Mouse (Mus musculus) 3134 (cell line): ENCODE results near the gene Pmfbp1.
"Not testable (repeated sequence)": the region's sequence is repeated elsewhere in the genome, so short reads cannot be mapped to it uniquely, and the experiment has no call there.

Source experiments
- DNase-seq: peaks from one replicate; pipeline ENCODE4 v3.0.0-alpha.2; 2011; ENCODE audit warnings: low spot score; ENCODE audit not compliant: insufficient read length; ENCODE audit errors: extremely low read depth

The Pmfbp1 gene

DNA sequence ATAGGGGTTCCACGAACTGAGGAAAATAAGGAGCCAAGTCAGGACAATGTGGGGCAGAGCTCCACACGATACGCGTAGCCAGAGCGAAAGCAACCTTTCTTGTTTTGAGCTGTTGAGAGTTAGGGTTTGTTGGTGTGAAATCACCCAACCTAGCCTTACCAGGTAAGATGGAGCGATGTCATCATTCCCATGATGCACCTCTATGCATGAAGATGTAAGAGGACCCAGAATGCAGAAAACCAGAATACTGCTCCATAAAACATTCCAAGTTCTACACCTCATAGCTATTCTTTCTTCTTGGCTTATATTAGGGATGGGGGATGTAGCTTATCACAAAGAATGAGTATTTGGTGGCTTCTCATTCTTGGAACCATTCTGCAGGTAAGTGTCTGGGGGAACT is at the start of gene Pmfbp1:
TSS of gene Pmfbp1 (plus strand) at position 301 of the 400 bp plus-strand sequence.
- no peak for DNase-seq

DNA sequence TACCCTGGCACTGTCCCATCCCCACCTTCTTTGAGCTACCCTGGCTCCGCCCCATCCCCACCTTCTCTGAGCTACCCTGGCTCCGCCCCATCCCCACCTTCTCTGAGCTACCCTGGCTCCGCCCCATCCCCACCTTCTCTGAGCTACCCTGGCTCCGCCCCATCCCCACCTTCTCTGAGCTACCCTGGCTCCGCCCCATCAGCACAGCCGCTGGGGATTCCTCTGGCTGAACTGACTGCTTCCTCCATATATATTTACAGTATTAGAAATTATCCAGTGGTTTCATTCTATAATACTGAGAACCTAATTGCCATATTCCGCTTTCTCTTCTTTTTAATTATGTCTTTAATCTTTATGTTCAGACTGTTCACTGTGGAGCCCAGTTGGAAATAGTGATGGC is 46.9 kb upstream of the Pmfbp1 start:
- not testable (repeated sequence) for DNase-seq

DNA sequence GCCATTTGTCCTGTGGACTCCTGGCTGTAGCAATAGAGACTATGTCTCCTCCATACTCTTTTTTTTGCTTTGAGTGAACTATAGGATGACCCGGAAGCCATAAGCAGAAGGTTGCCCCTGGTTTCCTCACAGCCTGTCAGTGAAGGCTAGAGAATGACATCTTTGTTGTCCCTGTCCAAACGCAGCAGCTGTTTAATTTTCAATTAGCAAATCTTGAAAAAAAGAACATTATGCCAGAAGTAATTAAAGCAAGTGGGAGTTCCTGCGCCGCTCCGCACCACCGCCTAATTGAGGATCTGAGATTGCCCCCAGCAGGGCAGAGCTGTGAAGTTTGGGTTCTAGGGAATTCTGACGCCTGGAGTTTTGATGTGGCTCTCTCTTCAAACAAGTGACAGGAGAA is 42.8 kb upstream of the Pmfbp1 start:
- DNase-seq, result no peak

DNA sequence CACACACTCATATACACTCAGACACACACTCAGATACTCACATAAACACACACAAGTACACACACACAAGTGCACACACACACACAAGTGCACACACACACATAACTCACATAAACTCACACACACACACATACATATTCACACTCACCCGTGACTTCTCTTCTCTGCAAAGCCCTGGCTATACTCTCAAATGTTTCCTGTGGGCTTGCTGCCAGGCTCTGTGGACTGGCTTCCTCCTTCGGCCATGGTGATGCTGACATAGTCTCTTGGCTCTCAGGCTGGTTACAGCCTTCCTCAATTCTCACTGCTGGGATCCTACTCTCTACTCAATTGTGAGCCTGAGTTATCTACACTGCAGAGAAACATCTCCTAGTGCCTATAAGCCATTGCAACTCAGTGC is 38.7 kb upstream of the Pmfbp1 start:
- DNase-seq, result no peak

DNA sequence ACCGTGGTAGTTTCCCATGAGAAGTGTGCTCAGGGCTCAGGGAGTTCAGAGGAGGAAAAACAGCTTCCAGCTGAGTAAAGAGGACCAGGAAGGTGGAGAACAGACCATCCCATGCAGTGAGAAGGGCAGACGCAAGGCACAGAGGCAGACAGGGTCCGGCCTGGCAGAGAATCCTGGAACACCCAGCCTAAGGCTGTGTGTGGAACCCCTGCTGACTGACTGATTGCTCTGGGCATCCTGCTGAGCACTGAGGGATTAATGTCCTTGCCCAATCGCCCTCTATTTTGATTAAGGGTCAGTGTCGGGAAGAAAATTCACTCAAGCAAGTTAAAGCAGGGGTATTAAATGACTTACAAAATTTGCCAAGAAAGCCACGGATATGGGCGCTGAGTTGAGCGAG is 36.4 kb upstream of the Pmfbp1 start:
- DNase-seq, result no peak

- no peak for DNase-seq
These were observed 35.2 kb upstream of the Pmfbp1 start for GRCm38 (mm10) chr8:109458580-109458979.

DNA sequence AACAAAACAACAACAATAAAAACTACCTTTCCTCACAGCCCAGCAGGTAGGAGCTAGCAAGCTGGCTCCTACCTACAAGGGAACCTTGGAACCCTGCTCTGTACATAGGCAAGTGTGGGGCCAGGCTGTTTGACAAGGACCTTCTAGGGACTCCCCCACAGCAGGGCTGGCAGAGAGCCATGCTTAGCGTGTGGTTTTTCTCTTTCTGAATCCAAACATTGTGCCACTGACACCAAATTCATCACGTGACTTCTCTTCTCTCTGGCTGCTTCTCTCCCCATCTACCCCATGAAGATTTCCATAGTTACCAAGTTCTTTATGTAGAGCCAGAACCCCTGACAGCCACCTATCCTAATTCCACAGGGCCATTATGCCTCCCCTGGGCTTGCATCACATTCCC is 30.8 kb upstream of the Pmfbp1 start:
- no peak for DNase-seq

DNA sequence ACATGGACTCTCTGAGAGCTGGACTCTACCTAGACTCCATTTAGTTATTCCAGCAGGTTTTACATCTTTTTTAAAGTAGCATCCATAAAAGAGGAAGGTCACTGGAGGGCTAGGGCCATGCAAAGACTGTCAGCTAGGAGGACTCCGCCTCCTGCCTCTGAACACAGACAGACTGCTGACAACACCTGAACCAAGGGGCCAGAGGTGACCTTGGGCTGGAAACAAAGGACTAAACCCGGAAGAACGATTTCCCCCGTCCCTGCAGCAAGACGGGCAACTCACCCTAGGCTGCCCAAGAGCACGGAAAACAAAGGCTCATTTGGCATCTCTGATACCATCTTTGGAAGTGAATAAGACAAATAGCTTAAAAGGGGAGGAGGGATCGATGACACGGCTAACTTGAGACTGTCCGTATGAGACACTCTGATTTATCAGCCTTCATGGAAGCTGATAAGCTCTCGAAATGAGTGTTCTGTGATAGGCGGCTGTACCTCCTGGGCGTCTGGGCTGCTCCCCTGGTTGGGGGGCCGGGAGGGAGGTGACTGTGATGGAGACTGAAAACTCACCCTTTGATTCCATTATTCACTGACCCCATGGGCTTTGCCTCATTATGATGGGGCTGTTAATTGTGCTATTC is 30.0 kb upstream of the Pmfbp1 start:
- DNase-seq, result no peak

- no peak for DNase-seq
These were observed 29.4 kb upstream of the Pmfbp1 start for GRCm38 (mm10) chr8:109464451-109464891.

DNA sequence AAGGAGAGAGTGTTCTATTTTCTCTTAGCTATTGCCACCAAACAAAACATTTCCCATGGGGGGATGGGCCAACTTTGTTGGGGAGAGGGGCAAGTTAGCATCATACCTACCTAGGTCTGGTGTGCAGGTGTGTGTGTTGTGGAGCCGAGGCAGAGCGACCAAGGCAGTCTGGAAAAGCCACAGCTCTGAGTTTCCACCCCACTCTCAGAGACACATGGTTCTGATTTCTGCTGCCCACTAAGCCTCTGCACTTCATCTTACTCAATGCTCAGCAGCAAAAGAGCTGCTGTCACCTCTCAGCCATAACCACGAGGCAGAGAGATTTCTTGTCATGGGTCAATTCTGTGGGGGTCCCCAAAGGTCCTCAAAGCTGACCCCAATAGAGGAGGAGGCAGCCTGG is 28.8 kb upstream of the Pmfbp1 start:
- DNase-seq, result no peak

GRCm38 (mm10) chr8:109465761-109466160 is 28.1 kb upstream of the Pmfbp1 start:
- no peak for DNase-seq

- DNase-seq, result no peak
These were observed 26.3 kb upstream of the Pmfbp1 start for GRCm38 (mm10) chr8:109467516-109467915.

DNA sequence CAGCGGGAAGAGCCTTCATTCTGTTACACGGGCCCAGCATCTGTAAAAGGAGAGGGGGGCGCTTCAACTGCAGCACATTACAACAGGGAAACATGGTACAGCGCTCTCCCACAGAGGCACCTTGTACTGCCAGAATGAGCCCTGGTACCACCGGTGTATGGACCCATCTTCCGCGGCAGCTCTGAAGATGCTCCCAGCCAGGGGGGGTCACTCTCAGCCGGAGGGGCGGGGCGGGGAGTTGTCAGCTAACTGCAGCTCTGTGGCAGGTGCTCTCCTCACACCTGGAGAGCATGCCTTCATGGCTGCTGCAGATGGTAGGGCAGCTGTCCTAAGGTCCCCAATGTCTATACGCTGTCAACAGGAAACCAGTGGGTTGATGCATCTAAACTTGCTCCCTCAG is 25.7 kb upstream of the Pmfbp1 start:
- no peak for DNase-seq

DNA sequence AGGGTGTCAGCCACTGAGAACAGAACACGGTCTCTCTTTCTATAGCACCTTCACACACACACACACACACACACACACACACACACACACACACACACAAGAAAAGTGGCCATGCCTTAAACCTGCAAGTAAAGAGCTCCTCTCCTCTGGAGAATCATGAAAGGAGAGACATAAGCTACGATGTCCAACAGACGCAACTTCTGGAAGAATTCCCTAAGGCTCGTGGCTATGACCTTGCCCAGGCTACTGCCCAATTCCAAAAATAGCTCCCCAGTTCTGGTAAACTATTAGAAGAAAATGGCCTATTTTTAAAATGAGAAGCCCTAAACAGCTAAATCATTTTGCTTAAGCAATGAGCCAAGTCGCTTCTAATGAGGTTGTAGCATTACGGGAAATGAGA is 22.0 kb upstream of the Pmfbp1 start:
- DNase-seq, result no peak

DNA sequence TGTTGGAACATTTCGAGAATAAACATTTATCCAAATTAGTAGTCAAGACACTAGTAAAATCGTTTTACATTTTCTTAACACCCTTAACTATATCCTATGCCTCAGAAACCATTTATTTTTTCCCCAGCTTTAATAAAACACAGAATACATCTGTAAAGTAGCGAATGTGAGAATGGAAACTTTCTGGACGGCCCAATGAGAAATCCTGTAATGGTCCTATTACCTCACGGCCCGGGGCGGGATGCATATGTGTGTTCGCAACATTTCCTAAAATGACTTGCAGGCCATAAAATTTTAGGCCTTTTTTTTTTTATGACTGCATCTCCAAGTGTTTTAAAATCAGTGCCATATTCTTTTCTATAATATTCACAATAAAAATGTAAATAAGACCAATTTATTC is 21.4 kb upstream of the Pmfbp1 start:
- DNase-seq, result no peak

DNA sequence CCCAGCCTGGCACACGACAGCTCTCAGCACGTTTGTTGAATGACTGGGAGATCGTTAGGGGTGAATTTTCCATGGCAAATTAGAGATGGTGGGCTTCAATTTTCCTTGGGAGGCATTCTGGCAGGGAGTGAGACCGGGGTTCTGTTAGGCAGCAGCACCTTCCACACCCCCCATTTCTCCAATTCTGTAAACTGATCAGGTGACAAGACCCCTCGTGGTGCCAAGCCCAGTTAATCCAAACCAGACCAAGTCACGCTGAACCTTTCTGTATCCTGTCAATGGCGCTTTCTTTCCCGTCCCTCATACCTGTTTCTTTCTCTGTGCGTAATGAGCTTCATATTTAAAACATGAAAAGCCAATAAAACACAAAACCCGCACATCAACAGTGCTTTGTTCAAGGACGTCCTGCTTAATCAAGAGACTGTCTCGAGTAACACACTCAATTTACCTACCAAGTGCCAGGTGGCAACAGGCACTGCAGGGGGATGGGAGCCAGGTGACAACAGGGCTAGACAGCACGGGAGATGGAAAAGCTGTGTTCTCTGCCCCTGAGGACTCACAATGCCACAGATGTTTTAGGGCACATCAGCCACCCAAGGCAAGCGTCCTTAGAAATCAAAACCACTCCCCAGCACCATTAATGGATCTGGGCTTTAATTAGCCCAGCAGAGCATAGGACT is 19.2 kb upstream of the Pmfbp1 start:
- no peak for DNase-seq

- no peak for DNase-seq
These were observed 18.4 kb upstream of the Pmfbp1 start for GRCm38 (mm10) chr8:109475436-109475835.

DNA sequence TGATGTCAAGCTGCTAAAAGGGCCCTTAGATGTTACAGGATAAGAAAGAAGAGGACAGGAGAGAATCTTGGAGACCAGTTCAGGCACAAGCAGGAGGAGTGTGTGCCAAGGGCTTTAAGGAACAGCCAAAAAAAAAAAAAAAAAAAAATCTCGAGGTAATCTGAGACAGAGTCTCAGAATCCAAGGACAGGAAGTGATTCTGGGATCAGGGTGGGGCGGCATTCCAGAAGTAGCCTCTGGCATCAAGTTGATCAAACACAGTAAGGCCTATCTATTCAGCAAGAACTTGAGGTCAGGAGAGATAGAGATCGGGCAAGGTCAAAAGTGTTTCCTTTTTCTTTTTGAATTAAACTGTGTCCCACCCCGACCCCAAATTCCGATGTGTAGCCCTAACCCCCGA is 15.2 kb upstream of the Pmfbp1 start:
- no peak for DNase-seq

DNA sequence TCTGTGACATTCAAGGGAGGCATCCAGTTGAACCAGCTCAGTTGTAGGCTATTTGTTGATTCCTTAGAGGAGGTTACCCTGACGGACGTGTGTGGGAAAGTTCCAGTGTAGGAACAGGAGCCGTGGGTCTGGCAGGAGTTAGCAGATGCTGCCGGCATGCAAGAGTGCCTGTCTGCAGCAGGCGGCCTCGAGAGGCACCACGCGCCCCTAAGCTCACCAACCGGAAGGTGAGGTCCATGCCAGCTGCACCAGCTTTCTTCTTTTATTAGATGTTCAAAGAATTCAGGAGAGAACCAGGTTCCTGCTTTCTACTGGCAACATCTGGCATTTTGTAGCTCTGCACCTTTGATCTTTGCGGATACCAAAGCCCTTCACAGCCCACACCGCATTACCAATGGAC is 9.1 kb upstream of the Pmfbp1 start:
- no peak for DNase-seq

DNA sequence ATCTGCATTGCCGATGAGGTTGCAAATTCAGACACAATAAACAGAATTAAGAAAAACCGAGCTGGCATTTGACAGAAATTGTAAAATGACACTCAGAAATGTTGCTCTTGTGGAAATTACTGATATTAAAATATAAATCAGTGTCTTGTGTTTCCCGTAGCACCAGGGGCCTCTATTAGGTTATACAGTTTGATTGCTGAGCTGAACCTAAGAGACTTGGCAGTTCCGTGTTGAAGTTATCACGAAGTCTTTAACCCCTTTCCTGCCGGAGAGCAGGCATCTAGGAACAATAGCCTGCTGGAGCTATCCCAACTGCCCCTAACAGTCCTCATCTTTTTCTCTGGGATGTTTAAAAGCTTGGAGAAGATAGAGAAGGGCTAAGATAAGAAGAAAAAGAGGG is 8.3 kb upstream of the Pmfbp1 start:
- no peak for DNase-seq

DNA sequence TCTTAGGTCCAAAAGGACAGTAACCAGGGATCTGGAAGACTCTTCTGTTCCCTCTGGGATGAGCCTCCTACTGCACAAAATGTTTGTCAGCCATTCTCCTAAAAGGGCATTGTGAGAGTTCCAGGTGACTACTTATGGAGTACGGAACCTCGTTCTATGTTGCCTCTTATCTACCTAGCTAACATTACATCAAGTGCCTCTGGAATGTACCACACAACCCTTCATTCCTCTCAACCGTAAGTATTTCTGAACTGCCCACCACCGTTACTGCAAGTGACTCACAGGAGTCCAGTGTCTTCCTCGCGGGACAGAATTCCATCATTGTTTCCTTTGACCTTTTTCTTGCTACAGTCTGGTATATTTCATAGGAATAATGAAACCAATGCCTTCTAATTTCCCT is 1.0 kb upstream of the Pmfbp1 start:
- no peak for DNase-seq

GRCm38 (mm10) chr8:109494601-109495000 is 774 bp downstream of the Pmfbp1 start:
- DNase-seq, result no peak

DNA sequence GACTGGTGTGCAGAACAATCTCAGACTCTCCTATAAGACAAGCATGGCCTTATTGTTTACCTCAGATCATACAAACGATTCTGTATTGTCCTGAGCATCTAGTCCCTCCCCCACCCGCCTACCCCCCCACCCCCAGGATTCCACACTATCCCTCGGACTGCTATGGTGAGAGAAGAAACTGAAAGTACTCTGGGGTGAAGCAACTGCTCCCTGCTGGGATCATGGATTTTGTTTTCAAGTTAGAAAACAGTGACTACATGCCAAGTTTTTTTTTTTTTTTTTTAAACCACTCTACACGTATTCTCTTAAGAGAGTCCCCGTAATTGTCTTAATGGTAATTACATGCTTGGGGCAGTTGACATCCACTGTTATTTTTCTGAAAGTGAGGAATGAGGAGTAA is 3.6 kb downstream of the Pmfbp1 start:
- no peak for DNase-seq
